Mouse (Mus musculus) cerebellum, postnatal 36 days (tissue): ENCODE measurements around the gene Tcf7.
A peak's percentile ranks its signal among the peaks of the same experiment; 100 is the strongest.

Experiments
- DNase-seq, 2 experiments: peaks; one replicate each; pipeline ENCODE4 v3.0.0; 2021 to 2022; ENCODE audit warnings: mixed read lengths in 2 of 2

Gene Tcf7

GRCm38 (mm10) chr11:52264871-52265270 is 17.9 kb downstream of the Tcf7 start:
- no peak for DNase-seq

GRCm38 (mm10) chr11:52262338-52262737 is 20.5 kb downstream of the Tcf7 start:
- DNase-seq, result no peak

- DNase-seq, result no peak
Measured at GRCm38 (mm10) chr11:52261937-52262336, 20.9 kb downstream of the Tcf7 start.

GRCm38 (mm10) chr11:52260878-52261277 is 21.9 kb downstream of the Tcf7 start:
- DNase-seq, result no peak

- no peak for DNase-seq
Measured at GRCm38 (mm10) chr11:52258711-52259110, 24.1 kb downstream of the Tcf7 start.

- DNase-seq, result no peak
Measured at GRCm38 (mm10) chr11:52257376-52257775, 25.4 kb downstream of the Tcf7 start.

- DNase-seq, result no peak
Measured at GRCm38 (mm10) chr11:52255077-52255476, 27.7 kb downstream of the Tcf7 start.

- DNase-seq, result peak; percentile 80 to 86
Measured at GRCm38 (mm10) chr11:52253674-52254375, 29.0 kb downstream of the Tcf7 start.

- DNase-seq, result no peak
Measured at GRCm38 (mm10) chr11:52252692-52253091, 30.1 kb downstream of the Tcf7 start.

- DNase-seq, result no peak
Measured at GRCm38 (mm10) chr11:52251770-52252169, 31.0 kb downstream of the Tcf7 start.

GRCm38 (mm10) chr11:52249452-52249851 is 33.4 kb downstream of the Tcf7 start:
- no peak for DNase-seq

GRCm38 (mm10) chr11:52240898-52241542 is 41.8 kb downstream of the Tcf7 start:
- DNase-seq, result no peak

GRCm38 (mm10) chr11:52234509-52234908 is 48.3 kb downstream of the Tcf7 start:
- no peak for DNase-seq

- no peak for DNase-seq
Measured at GRCm38 (mm10) chr11:52233906-52234305, 48.9 kb downstream of the Tcf7 start.

GRCm38 (mm10) chr11:52233043-52233653 is 49.7 kb downstream of the Tcf7 start:
- DNase-seq, result no peak

- peak; percentile 92 to 95 for DNase-seq
Measured at GRCm38 (mm10) chr11:52231606-52232541, 50.9 kb downstream of the Tcf7 start, which contains the start of gene Skp1a. Gene Skp1a (plus strand): TSS chr11:52231995.

GRCm38 (mm10) chr11:52230694-52231093 is 52.1 kb downstream of the Tcf7 start:
- DNase-seq, result no peak

- no peak for DNase-seq
Measured at GRCm38 (mm10) chr11:52228722-52229448, 53.9 kb downstream of the Tcf7 start.

- no peak for DNase-seq
Measured at GRCm38 (mm10) chr11:52227466-52228226, 55.2 kb downstream of the Tcf7 start.

GRCm38 (mm10) chr11:52227053-52227452 is 55.8 kb downstream of the Tcf7 start:
- no peak for DNase-seq

GRCm38 (mm10) chr11:52225986-52226599 is 56.7 kb downstream of the Tcf7 start:
- DNase-seq, result no peak
